Mouse (Mus musculus) G1E (cell line): ENCODE measurements at regions not wholly inside any gene's neighbourhood (a gene's known extent, or its start where the extent isn't known, plus 50 kb on each side); places are given as distances from the start of the nearest gene placed in this dataset.

Experiments
- CTCF ChIP-seq: IDR thresholded peaks from 2 replicates; pipeline ENCODE4 v1.5.1; 2012; ENCODE audit warnings: low read depth, low read length, inconsistent platforms, mixed read lengths
- GATA1 ChIP-seq: IDR thresholded peaks from 2 replicates; pipeline ENCODE4 v1.6.1; 2012; ENCODE audit warnings: borderline replicate concordance, low read length, inconsistent platforms, mixed read lengths

- TF ChIP-seq GATA1 (no peak), CTCF (no peak)
Measured at GRCm38 (mm10) chr4:105969628-105970027, 180.0 kb downstream of the Gm12728 start.
